Mouse (Mus musculus) right cerebral cortex, adult 18-20 months (tissue): Measurements from ENCODE around the gene Rprm.
A peak's percentile ranks its signal among the peaks of the same experiment; 100 is the strongest.

ENCODE experiments used
- DNase-seq: peaks from one replicate; pipeline ENCODE4 v3.0.0; 2022; ENCODE audit warnings: mixed read lengths

Rprm gene

DNA sequence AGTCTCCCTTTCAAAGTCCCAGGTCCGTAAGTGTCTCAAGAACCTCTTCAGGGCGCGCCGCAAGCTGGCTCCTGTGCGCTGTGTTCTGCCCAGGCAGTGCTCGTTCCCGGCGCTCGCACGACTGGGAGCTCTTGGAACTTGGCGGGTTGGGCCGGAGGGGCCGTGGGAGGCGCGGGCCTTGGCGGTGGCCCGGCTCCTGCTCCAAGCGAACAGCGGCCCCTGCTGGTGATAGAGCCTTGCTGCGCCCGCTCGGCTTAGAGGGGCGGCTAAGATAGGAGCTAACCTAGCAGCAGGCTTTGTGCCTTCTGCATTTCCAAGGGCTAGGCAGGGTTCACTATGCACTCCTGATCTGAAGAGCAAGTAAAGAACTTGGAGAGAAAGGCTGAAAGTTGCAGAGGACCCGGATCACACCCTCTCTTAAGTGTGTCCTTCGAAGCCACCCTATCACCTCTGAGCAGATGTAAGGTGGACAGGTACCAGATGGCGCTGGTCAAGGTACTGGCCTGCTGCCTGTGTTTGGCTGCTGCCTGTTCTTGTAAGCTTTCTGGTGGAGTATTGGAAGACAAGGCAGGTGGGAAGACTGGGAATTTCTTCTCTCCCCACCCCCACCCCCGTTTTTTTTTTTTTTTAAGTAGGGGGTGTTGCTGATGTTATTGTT lies at the start of gene Rprm:
Gene Rprm (minus strand): TSS at position 123 of the 658 bp plus-strand sequence.
- peak; percentile 93 for DNase-seq

DNA sequence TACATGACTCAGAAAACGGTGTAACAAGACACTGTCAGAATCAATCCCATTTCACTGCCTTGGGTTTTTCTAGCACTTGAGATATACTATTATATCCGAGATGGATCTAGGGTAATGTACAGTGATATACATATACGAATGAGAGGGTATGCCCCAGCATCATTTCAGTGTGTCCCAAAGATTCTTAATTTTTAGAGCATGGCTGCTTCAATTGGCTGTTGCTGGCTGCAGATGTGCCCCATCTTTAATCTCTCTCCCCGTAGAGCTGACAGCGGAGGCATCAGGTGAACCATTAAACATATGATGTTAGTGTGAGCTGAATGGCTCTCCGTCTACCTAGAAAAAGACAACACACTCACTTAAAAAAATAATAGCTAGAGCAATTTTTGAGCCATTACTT lies 34.0 kb upstream of the Rprm start:
- DNase-seq: no peak

GRCm38 (mm10) chr2:54118881-54119280 lies 33.5 kb upstream of the Rprm start:
- DNase-seq: peak; percentile 32

DNA sequence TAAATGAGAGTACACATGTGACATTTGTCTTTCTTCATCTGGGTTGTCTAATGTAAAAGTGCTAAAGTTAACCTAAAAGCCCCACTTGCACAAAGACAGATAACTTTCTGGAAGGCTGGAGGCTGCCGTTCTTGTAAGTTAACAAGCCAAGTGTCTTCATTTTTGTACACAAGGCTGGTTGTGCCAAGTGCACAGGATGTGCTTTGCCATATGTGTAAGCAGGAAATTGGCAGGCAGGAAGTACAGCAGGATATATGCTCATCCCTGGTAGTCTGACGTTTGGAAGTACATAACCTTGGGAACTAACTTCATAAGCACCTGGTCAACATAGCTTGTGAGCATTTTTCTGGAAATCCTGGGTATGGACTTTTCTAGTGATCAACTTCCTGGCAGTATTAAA lies 25.9 kb upstream of the Rprm start:
- DNase-seq: no peak

- DNase-seq: no peak
These were observed 20.9 kb upstream of the Rprm start for GRCm38 (mm10) chr2:54106232-54106726.

DNA sequence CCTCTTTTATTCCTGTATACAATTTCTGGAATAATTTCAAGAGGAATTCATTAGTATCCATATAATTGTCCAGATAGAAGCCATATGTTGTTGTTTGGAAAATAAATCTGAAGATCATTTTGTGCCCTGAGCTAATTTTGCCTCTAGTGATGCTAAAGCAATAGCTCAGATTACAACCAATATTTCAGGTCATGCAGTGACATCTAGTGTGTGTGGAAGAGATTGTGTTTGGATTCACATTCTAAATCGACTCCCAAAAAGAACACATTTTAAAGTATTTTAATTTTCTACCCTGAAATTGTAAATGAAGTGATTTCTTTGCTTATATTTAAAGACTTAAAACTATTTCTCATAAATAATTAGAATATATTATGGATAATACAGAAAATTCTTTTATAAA lies 14.6 kb upstream of the Rprm start:
- no peak for DNase-seq

DNA sequence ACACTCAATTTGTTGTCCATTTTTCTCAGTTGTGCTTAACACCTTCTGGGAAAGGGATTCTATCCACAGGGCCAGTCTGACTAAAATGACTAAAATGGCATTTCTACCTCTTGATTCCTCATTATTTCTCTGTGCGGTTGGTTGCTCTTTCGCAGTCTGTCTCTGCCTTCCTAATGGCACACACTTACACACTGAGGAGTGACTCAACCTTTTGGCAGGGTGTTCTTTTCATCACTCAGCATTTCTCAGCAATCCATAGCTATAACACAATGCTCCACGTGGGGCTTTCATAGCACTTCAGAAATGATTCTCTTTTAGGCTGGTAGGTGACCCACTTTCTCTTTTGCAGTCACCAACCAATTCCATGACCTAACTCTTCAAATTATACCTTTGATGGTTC lies 7.3 kb upstream of the Rprm start:
- DNase-seq: no peak

DNA sequence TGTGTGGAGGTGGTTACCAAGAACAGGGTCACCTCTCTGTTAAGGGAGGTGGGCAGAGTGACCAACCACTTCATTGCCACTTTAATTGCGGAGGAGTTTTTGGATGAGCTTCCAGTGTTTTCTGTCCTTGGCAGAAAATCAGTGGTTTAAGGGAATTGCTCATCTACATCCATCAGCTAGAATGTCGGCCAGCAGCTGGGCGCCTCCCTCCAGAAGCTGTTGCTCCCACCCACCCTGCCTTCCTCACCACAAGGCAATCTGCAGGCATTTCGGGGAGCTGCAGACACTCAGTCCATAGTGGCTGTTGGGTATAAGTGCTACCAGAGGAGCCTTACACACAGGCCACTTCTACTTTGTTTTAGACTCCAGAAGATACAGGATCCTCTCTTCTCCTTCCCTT lies 902 bp upstream of the Rprm start:
- peak; percentile 68 for DNase-seq

DNA sequence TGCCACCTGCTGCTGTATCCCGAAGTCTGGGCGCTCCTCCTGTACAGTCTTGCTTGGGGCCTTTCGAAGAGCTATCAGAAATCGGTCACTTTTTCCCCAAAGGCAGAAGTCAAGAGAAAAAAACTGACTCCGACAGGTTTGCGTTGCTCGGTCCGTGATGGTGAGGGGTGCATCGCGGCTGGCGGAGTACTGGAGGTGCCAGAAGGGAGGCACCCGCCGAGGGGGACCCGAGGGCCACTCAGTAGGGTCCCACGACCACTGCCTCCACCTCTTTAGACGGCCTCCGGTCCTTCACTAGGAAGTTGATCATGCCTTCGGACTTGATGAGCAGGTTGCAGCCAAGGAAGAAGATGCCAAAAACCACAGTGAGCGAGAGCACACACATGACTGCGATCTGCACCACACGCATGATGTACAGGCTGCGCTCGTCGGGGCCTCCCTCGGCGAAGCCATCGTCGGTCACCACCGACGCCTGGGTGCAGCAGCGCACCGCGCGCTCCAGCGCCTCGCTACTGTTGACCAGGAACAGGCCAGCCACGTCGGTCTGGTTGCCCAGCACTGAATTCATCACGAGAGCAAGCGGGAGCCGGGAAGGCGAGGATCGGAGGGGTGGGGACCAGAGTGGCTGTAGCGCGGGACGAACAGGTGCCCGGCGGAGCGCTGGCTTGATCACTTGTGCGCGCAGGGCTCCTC lies 469 bp downstream of the Rprm start:
- no peak for DNase-seq

DNA sequence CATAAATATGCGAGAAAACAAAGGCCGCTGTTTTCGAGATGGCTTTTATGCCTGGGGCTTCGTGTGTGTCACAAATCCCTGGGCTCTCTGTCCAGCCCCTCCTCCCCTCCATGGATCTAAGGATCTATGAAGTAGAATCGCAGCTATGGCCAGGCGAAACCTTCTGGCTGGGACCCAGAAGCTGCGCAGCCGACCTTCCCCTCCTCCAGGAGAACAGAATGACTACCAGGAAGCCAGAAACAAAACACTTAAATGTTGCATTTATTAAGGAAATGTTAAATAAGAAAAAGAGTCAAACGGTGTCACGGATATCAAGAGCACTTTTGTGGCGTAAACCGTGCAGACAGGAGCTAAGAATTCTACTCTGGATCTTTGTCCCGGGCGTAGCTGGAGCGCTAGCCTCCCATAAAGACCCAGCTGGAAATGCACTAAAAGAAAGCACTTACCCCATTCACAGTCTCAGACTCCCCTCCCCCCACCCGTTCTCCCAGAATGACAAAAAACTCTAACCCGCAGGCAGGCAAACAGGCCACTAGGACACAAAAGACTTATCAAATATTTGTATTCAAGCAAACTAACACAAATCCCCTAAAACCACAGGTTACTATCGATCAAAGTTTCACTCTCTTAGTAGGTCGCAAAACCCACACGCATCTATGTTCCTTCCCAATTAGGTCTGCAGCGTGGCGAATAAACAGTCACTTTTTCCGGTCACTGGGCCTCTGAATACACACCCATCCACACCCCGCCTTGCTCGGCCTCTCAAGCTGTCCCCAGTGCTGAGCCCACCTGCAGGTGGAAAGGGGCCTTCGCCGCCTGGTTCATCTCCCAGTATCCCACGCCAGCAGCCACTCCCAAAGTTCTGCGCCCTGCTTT lies 1.3 kb downstream of the Rprm start:
- no peak for DNase-seq

- no peak for DNase-seq
These were observed 6.4 kb downstream of the Rprm start for GRCm38 (mm10) chr2:54078961-54079360.

GRCm38 (mm10) chr2:54071526-54071925 lies 13.8 kb downstream of the Rprm start:
- DNase-seq: no peak

- no peak for DNase-seq
These were observed 22.9 kb downstream of the Rprm start for GRCm38 (mm10) chr2:54062421-54062820.

DNA sequence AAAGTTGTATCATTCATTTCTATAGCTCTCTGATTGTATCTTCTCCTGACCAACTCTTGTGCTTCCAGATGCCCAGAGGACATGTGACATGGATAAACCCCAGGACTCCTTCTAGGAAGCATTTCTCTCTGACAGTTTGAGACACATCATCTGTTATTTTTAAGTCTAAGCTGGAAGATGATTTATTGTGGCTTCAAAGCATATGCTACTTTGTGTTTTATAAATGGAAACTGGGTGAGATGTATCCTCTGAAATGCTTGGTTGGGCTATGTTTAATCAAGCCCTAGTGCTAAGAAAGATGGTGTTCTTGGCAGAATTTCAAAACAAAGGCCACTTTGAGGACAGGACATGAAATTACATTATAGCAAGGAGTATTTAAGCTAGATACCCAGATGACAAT lies 24.3 kb downstream of the Rprm start:
- no peak for DNase-seq
